Mouse (Mus musculus): ENCODE results near the gene 1700123O20Rik.

1700123O20Rik gene

GRCm38 (mm10) chr14:54724049-54724448 lies 38.0 kb downstream of the 1700123O20Rik start:
- DNase-seq (ENCODE audit: low spot score): no peak

- DNase-seq (ENCODE audit: low spot score): no peak
Measured at GRCm38 (mm10) chr14:54727565-54727964, 41.5 kb downstream of the 1700123O20Rik start.

- no peak for DNase-seq (ENCODE audit: low spot score)
Measured at GRCm38 (mm10) chr14:54728823-54729653, 43.0 kb downstream of the 1700123O20Rik start.

DNA sequence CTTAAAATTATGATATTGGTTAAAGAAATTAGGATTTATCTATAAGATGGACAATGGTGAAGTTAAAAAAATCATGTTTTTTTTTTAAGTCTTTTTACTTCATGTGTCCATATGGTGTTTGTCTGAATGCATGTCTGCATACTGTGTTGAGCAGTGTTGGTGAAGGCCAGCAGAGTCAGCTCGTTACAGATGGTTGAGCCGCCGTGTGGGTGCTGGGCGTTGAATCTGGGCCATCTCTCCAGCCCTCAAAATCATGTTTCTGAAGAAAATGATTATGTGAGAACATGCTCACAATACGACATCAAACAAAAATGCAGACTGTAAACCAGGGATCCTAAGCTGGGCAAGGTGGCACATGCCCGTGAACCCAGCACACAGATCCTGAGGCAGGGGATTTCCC lies 44.3 kb downstream of the 1700123O20Rik start:
- no peak for DNase-seq (ENCODE audit: low spot score)

GRCm38 (mm10) chr14:54732206-54732605 lies 46.2 kb downstream of the 1700123O20Rik start:
- no peak for DNase-seq (ENCODE audit: low spot score)

- DNase-seq (ENCODE audit: low spot score): no peak
Measured at GRCm38 (mm10) chr14:54734004-54734403, 48.0 kb downstream of the 1700123O20Rik start.

GRCm38 (mm10) chr14:54735221-54735620 lies 49.2 kb downstream of the 1700123O20Rik start:
- no peak for DNase-seq (ENCODE audit: low spot score)

GRCm38 (mm10) chr14:54736555-54737552 lies 50.8 kb downstream of the 1700123O20Rik start:
- no peak for DNase-seq (ENCODE audit: low spot score)

- DNase-seq (ENCODE audit: low spot score): no peak
Measured at GRCm38 (mm10) chr14:54737634-54738033, 51.6 kb downstream of the 1700123O20Rik start.

Data from urinary bladder, postnatal 14 days (tissue).